Mouse (Mus musculus) hindbrain, postnatal 0 days (tissue): ENCODE data around the gene Arhgap33. TPM values are rescaled to one million over a fixed set of nuclear protein-coding genes. Genes with fewer than 3 reads are reported as not detected.

Source experiments
- ATAC-seq: fragments of 200-750 bp; cut with Nextera tagmentation; 2 replicates; pipeline ENCODE4 v1.8.0; 2017; ENCODE audit warnings: mild to moderate bottlenecking, moderate TSS enrichment, moderate library complexity
- DNase-seq: peaks from one replicate; pipeline ENCODE4 v3.0.0-alpha.2; 2015; ENCODE audit warnings: low spot score
- H3K27ac ChIP-seq: fragments of 300-500 bp; sonication (generic); 2 replicates; pipeline ENCODE4 v1.5.1; 2014; ENCODE audit warnings: mild to moderate bottlenecking
- H3K27me3 ChIP-seq: fragments of 300-500 bp; sonication (generic); 2 replicates; pipeline ENCODE4 v1.6.1; 2014; ENCODE audit warnings: low read length, mixed read lengths; ENCODE audit not compliant: insufficient read depth
- H3K36me3 ChIP-seq: fragments of 300-500 bp; sonication (generic); 2 replicates; pipeline ENCODE4 v1.6.1; 2014; ENCODE audit warnings: low read length, mixed read lengths; ENCODE audit not compliant: insufficient read depth
- H3K4me1 ChIP-seq: fragments of 300-500 bp; sonication (generic); 2 replicates; pipeline ENCODE4 v1.6.1; 2014; ENCODE audit warnings: antibody characterized with exemption, low read length, mixed read lengths; ENCODE audit not compliant: insufficient read depth
- H3K4me2 ChIP-seq: fragments of 300-500 bp; sonication (generic); 2 replicates; pipeline ENCODE4 v1.6.1; 2014; ENCODE audit warnings: low read depth, mild to moderate bottlenecking, low read length, moderate library complexity, mixed read lengths
- H3K4me3 ChIP-seq: fragments of 300-500 bp; sonication (generic); 2 replicates; pipeline ENCODE4 v1.5.1; 2014; ENCODE audit warnings: low read length
- H3K9ac ChIP-seq: fragments of 300-500 bp; sonication (generic); replicated peaks from 2 replicates; pipeline ENCODE4 v1.6.1; 2014; ENCODE audit warnings: mild to moderate bottlenecking, low read length, moderate library complexity, mixed read lengths
- H3K9me3 ChIP-seq: fragments of 300-500 bp; sonication (generic); 2 replicates; pipeline ENCODE4 v1.6.1; 2016; ENCODE audit warnings: low read length, mixed read lengths
- CTCF ChIP-seq: IDR thresholded peaks from 2 replicates; pipeline ENCODE4 v1.5.1; 2016; ENCODE audit warnings: antibody characterized with exemption, control low read depth, low read depth
- WGBS: fragments of 180-500 bp; shearing (Covaris S2); extraction: QIAGEN DNeasy Blood & Tissue Kit; methylation state at CpG from one replicate; pipeline ENCODE4 v1.1.7; 2014; 5-methylcytosine and 5-hydroxymethylcytosine counted together
- polyA plus RNA-seq: library from polyadenylated mRNA; unstranded; fragments of >200 nt; fragmentation: Nextera tagmentation; extraction: Ambion mirVana; gene quantifications from 2 replicates; pipeline ENCODE4 v1.2.1, GENCODE M21; 2015
- total RNA-seq: library from RNA; depleted of rRNA; stranded (reverse); fragments of >200 nt; gene quantifications from 2 replicates; pipeline ENCODE4 v1.2.3, GENCODE M21; 2014

Arhgap33 gene
- total and polyA plus RNA-seq, 2 experiments from 2014 or later = 55.7 to 73.1 TPM

- DNase-seq (no peak), ATAC-seq (no peak)
- no peak for TF ChIP-seq CTCF
- Histone ChIP-seq H3K4me1 (no peaks in the 10 kb centered on the region), H3K27me3 (no peaks in the 10 kb centered on the region), H3K9me3 (no peaks in the 10 kb centered on the region), H3K4me2 (no peak overlapping the region), H3K27ac (no peak overlapping the region), H3K36me3 (peaks cover 50% of the 10 kb centered on the region), H3K4me3 (no peak overlapping the region), H3K9ac (no peak overlapping the region)
- WGBS = 90% methylated on average over 9 of the region's 9 CpGs
Measured at GRCm38 (mm10) chr7:30566033-30566432, 31.2 kb upstream of the Arhgap33 start.

- 94% methylated on average over 12 of the region's 12 CpGs for WGBS
- Histone ChIP-seq H3K4me3 (no peak within 1 kb of the TSS), H3K27me3 (no peaks in the 10 kb centered on the region), H3K27ac (no peak within 1 kb of the TSS), H3K4me1 (no peaks in the 10 kb centered on the region), H3K4me2 (no peak within 1 kb of the TSS), H3K9me3 (no peaks in the 10 kb centered on the region), H3K9ac (no peak within 1 kb of the TSS), H3K36me3 (peaks cover 43% of the 10 kb centered on the region)
- no peak for TF ChIP-seq CTCF
- DNase-seq (no peak), ATAC-seq (no peak)
Measured at GRCm38 (mm10) chr7:30564970-30565571, 30.2 kb upstream of the Arhgap33 start, which contains the start of gene Igflr1. TSS of gene Igflr1 (plus strand) at chr7:30565427.

- H3K27ac ChIP-seq = peak overlapping the region; percentile 89
- TF ChIP-seq CTCF = no peak
- peak overlapping the region; percentile 63 for H3K4me3 ChIP-seq
- ATAC-seq (no peak), DNase-seq (no peak)
- 25% methylated on average over 6 of the region's 6 CpGs for WGBS
- H3K9ac ChIP-seq = peak overlapping the region; percentile 65
- peak overlapping the region; percentile 90 for H3K4me2 ChIP-seq
- H3K36me3 ChIP-seq = peaks cover 31% of the 10 kb centered on the region
- peaks cover 2% of the 10 kb centered on the region; the same call in 1 of the 2 replicates for H3K4me1 ChIP-seq
- no peaks in the 10 kb centered on the region for H3K27me3 ChIP-seq
- no peaks in the 10 kb centered on the region for H3K9me3 ChIP-seq
Measured at GRCm38 (mm10) chr7:30563906-30564280, 29.0 kb upstream of the Arhgap33 start.

GRCm38 (mm10) chr7:30563117-30563905 is 28.5 kb upstream of the Arhgap33 start, which contains the start of the genes U2af1l4, Gm49396 and Psenen:
TSS of gene U2af1l4 (plus strand) at chr7:30563301.
TSS of gene Gm49396 (plus strand) at chr7:30563344.
TSS of gene Psenen (minus strand) at chr7:30563627.
- Histone ChIP-seq H3K9me3 (no peaks in the 10 kb centered on the region), H3K36me3 (peaks cover 26% of the 10 kb centered on the region), H3K4me3 (peak within 1 kb of the TSS; percentile 63), H3K27ac (peak within 1 kb of the TSS; percentile 89), H3K4me1 (peaks cover 8% of the 10 kb centered on the region), H3K4me2 (peak within 1 kb of the TSS; percentile 90), H3K9ac (peak within 1 kb of the TSS; percentile 65), H3K27me3 (no peaks in the 10 kb centered on the region)
- ATAC-seq = peak; percentile 87
- DNase-seq = peak; percentile 99
- WGBS = under 1% methylated on average over 45 of the region's 45 CpGs
- TF ChIP-seq CTCF = 0 out of 2 replicates have a peak, but pooled peaks have one; percentile 9

- Histone ChIP-seq H3K4me2 (peak overlapping the region; percentile 90), H3K4me1 (peaks cover 10% of the 10 kb centered on the region), H3K36me3 (peaks cover 23% of the 10 kb centered on the region), H3K27ac (peak overlapping the region; percentile 89), H3K9ac (peak overlapping the region; percentile 65), H3K4me3 (peak overlapping the region; percentile 63), H3K27me3 (no peaks in the 10 kb centered on the region), H3K9me3 (no peaks in the 10 kb centered on the region)
- no peak for TF ChIP-seq CTCF
- DNase-seq = peak; percentile 26
- peak; percentile 6; the same call in 1 of the 2 replicates for ATAC-seq
- 2% methylated on average over 27 of the region's 27 CpGs for WGBS
Measured at GRCm38 (mm10) chr7:30562526-30563116, 27.8 kb upstream of the Arhgap33 start.

GRCm38 (mm10) chr7:30560296-30560695 is 25.4 kb upstream of the Arhgap33 start:
- TF ChIP-seq CTCF = no peak
- Histone ChIP-seq H3K4me2 (no peak overlapping the region), H3K9ac (no peak overlapping the region), H3K4me1 (peaks cover 10% of the 10 kb centered on the region), H3K36me3 (peaks cover 17% of the 10 kb centered on the region; the same call in 1 of the 2 replicates), H3K27me3 (no peaks in the 10 kb centered on the region), H3K4me3 (no peak overlapping the region), H3K9me3 (no peaks in the 10 kb centered on the region), H3K27ac (no peak overlapping the region)
- no peak for ATAC-seq
- DNase-seq = no peak
- 68% methylated on average over 2 of the region's 2 CpGs for WGBS
